Mouse (Mus musculus) heart, embryonic 15.5 days (tissue): ENCODE results near the gene Smg6. TPM values are rescaled to one million over a fixed set of nuclear protein-coding genes. Genes with fewer than 3 reads are reported as not detected.
A peak's percentile ranks its signal among the peaks of the same experiment; 100 is the strongest.
"Not testable (repeated sequence)": the region's sequence is repeated elsewhere in the genome, so short reads cannot be mapped to it uniquely, and the experiment has no call there.

ENCODE experiments used
- ATAC-seq: fragments of 200-750 bp; cut with Nextera tagmentation; replicated peaks from 2 replicates; pipeline ENCODE4 v1.8.0; 2017; ENCODE audit warnings: low read depth, moderate TSS enrichment; ENCODE audit not compliant: insufficient number of reproducible peaks, insufficient read depth, low FRiP score
- H3K27ac ChIP-seq: fragments of 300-500 bp; sonication (generic); 2 replicates; pipeline ENCODE4 v1.5.1; 2015; ENCODE audit warnings: mild to moderate bottlenecking, inconsistent platforms
- H3K27me3 ChIP-seq: fragments of 300-500 bp; sonication (generic); 2 replicates; pipeline ENCODE4 v1.6.1; 2015; ENCODE audit warnings: inconsistent platforms
- H3K36me3 ChIP-seq: fragments of 300-500 bp; sonication (generic); 2 replicates; pipeline ENCODE4 v1.6.1; 2015; ENCODE audit warnings: mild to moderate bottlenecking, inconsistent platforms
- H3K4me1 ChIP-seq: fragments of 300-500 bp; sonication (generic); replicated peaks from 2 replicates; pipeline ENCODE4 v1.6.1; 2015; ENCODE audit warnings: inconsistent platforms
- H3K4me2 ChIP-seq: fragments of 300-500 bp; sonication (generic); 2 replicates; pipeline ENCODE4 v1.6.1; 2015; ENCODE audit warnings: inconsistent platforms, mild to moderate bottlenecking, moderate library complexity
- H3K4me3 ChIP-seq: fragments of 300-500 bp; sonication (generic); 2 replicates; pipeline ENCODE4 v1.5.1; 2015; ENCODE audit warnings: mild to moderate bottlenecking, inconsistent platforms
- H3K9ac ChIP-seq: fragments of 300-500 bp; sonication (generic); 2 replicates; pipeline ENCODE4 v1.6.1; 2015; ENCODE audit warnings: mild to moderate bottlenecking, inconsistent platforms
- H3K9me3 ChIP-seq: fragments of 300-500 bp; sonication (generic); replicated peaks from 2 replicates; pipeline ENCODE4 v1.6.1; 2016; ENCODE audit warnings: inconsistent platforms
- WGBS: fragments of 180-500 bp; shearing (Covaris S2); methylation state at CpG from one replicate; pipeline ENCODE4 v1.1.7; 2015; ENCODE audit warnings: mixed read lengths; 5-methylcytosine and 5-hydroxymethylcytosine counted together
- polyA plus RNA-seq: library from polyadenylated mRNA; unstranded; fragments of >200 nt; fragmentation: Nextera tagmentation; extraction: Ambion mirVana; gene quantifications from 2 replicates; pipeline ENCODE4 v1.2.1, GENCODE M21; 2015

Smg6 gene
- polyA plus RNA-seq, 1 experiment from 2014 or later = 10.0 TPM

DNA sequence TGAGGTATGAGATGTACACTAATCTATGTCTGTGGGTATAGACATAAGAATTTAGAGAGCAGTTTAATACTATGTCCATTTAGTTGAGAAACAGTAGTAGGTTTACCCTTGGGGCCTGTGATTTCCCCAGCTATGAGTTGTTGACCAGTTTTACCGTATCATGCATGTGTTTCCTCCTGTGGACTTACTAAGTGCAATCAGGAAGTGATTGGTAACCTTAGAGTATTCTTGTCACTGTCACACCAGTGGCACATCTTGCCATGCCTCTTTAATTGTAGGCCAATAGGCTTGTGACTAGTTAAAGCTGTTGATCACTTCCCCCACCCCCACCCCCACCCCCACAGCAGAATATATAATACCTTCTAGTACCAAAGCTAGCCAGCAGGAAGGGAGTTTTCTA, 70.9 kb downstream of the Smg6 start:
- Histone ChIP-seq H3K9me3 (no peaks in the 10 kb centered on the region), H3K27me3 (no peaks in the 10 kb centered on the region), H3K4me1 (peaks cover 18% of the 10 kb centered on the region; the same call in 1 of the 2 replicates), H3K36me3 (peaks cover 17% of the 10 kb centered on the region; the same call in 1 of the 2 replicates), H3K27ac (no peak overlapping the region), H3K4me3 (no peak overlapping the region), H3K4me2 (no peak overlapping the region), H3K9ac (no peak overlapping the region)
- ATAC-seq = no peak
- WGBS = 86% methylated on average over 1 of the region's 1 CpGs

DNA sequence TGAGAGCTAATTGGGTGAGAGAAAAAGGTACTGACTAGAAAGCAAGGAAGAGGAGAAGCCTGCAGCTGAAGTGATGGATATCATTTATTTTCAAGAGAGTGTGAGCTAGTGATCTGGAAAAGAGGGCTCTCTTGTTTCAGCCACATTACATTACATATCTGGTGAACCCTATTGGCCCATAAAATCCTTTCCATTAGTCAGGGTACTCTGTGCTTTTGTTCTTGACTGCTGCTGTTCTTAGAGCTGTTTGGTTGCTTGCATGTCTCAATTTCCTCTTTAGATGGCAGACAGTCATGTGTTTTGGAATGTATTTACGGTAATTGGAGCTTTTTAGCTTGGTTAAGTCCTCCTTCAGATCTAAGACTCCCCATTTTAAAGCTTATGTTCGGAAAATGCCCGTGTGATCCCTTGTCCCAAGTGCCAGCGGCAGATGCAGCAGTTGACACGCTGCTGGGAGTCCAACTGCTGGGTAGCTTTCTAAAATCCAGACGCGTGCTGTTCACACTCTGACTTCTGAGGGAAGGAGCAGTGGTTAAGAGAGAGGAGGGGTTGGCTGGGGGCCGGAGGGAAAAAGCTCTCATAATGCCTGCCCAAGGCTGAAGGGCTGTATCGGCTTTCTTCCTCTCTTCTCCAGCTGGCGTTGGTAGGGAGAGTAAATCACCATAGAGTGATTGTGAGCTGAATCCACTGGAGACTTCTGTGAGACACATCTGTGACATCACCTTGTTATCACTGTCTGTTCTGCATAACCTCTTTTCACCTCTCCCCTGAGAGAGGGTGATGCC, 75.4 kb downstream of the Smg6 start:
- no peak overlapping the region; the same call in 1 of the 2 replicates for H3K9ac ChIP-seq
- no peaks in the 10 kb centered on the region for H3K9me3 ChIP-seq
- no peaks in the 10 kb centered on the region for H3K27me3 ChIP-seq
- ATAC-seq = no peak
- 42% methylated on average over 10 of the region's 10 CpGs for WGBS
- no peak overlapping the region for H3K4me3 ChIP-seq
- H3K4me2 ChIP-seq = peak overlapping the region; percentile 36; the same call in 1 of the 2 replicates
- peak overlapping the region; percentile 66 for H3K27ac ChIP-seq
- peaks cover 18% of the 10 kb centered on the region; the same call in 1 of the 2 replicates for H3K36me3 ChIP-seq
- H3K4me1 ChIP-seq = peaks cover 13% of the 10 kb centered on the region; the same call in 1 of the 2 replicates

DNA sequence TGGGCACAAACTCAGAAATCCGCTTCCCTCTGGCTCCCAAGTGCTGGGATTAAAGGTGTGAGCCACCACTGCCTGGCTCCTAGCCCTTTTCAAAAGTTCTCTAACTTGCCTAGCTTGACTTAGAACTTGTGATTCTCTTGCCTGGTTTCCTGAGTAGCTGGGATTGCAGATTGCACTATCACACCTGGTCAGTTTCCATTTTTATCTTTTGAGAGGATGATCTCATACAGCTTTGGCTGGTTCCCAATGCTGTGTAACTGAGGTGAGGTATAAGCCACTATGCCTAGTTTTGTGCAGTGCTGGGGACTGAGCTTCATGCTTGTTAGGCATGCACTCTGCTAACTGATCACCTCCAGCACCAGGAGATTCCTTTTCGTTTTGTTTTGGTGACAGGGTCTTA, 82.6 kb downstream of the Smg6 start:
- 58% methylated on average over 2 of the region's 2 CpGs for WGBS
- H3K27me3 ChIP-seq = no peaks in the 10 kb centered on the region
- H3K9me3 ChIP-seq = no peaks in the 10 kb centered on the region
- H3K9ac ChIP-seq = no peak overlapping the region
- no peak overlapping the region for H3K4me2 ChIP-seq
- ATAC-seq = no peak
- 0 out of 2 replicates have a peak, but pooled peaks cover 3% of the 10 kb centered on the region for H3K36me3 ChIP-seq
- H3K4me1 ChIP-seq = peaks cover 18% of the 10 kb centered on the region
- H3K27ac ChIP-seq = peak overlapping the region; percentile 26; the same call in 1 of the 2 replicates
- no peak overlapping the region for H3K4me3 ChIP-seq

DNA sequence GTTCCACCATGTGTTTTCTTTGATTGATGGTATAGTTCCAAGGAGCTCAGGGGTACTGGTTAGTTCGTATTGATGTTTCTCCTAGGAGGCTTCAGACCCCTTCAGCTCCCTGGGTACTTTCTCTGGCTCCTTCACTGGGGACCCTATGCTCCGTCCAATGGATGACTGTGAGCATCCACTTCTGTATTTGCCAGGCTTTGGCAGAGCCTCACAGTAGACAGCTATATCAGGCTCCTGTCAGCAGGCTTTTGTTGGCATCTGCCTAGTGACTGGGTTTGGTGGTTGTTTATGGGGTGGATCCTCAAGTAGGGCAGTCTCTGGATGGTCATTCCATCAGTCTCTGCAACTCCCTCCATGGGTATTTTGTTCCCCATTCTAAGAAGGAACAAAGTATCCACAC, 83.9 kb downstream of the Smg6 start:
- H3K4me3 ChIP-seq, H3K9me3 ChIP-seq: not testable (repeated sequence)
- peaks cover 29% of the 10 kb centered on the region for H3K4me1 ChIP-seq

DNA sequence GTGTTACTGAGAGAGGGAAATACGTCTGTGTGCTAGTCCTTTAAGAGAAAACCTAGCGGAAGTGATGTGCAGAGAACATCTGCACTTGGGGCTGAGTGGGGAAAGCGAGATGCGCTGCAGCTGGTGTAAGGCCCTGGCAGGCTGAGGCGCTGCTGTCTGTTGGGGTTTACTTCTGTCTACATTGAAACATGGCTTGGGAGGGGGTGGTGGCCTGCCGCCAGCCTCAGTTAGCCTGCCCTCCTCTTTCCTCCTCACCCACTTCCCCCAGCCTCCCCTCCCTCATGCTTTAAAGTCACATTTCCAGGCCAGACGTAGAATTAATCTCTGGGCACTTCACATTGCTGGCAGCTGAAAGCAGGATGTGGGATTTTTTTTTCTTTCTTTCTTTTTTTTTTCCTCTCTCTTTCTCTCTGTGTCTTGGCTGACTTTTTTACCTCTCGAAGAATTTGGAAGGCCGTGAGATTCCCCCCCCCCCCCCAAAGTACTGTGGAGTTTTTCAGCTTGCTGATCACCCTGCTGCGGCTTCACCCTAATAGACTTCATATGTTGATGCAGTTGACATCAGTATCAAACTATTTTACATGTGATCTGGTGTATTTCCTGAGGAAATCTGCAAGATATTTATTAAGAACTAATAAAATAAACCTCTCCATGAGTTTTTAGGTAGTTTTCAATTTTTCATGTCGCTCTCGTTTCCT, 87.5 kb downstream of the Smg6 start:
- WGBS = 4% methylated on average over 11 of the region's 12 CpGs
- peak; percentile 82 for ATAC-seq
- peak overlapping the region; percentile 94 for H3K27ac ChIP-seq
- no peaks in the 10 kb centered on the region for H3K36me3 ChIP-seq
- H3K4me2 ChIP-seq = peak overlapping the region; percentile 54
- peak overlapping the region; percentile 19; the same call in 1 of the 2 replicates for H3K4me3 ChIP-seq
- H3K4me1 ChIP-seq = peaks cover 59% of the 10 kb centered on the region
- no peaks in the 10 kb centered on the region for H3K27me3 ChIP-seq
- H3K9me3 ChIP-seq = no peaks in the 10 kb centered on the region
- peak overlapping the region; percentile 5; the same call in 1 of the 2 replicates for H3K9ac ChIP-seq

More for the DNA sequence above, 83.9 kb downstream of the Smg6 start:
- ATAC-seq, H3K36me3 ChIP-seq, H3K27ac ChIP-seq, H3K4me2 ChIP-seq, H3K9ac ChIP-seq, H3K27me3 ChIP-seq: not testable (repeated sequence)
- 71% methylated on average over 2 of the region's 2 CpGs for WGBS

DNA sequence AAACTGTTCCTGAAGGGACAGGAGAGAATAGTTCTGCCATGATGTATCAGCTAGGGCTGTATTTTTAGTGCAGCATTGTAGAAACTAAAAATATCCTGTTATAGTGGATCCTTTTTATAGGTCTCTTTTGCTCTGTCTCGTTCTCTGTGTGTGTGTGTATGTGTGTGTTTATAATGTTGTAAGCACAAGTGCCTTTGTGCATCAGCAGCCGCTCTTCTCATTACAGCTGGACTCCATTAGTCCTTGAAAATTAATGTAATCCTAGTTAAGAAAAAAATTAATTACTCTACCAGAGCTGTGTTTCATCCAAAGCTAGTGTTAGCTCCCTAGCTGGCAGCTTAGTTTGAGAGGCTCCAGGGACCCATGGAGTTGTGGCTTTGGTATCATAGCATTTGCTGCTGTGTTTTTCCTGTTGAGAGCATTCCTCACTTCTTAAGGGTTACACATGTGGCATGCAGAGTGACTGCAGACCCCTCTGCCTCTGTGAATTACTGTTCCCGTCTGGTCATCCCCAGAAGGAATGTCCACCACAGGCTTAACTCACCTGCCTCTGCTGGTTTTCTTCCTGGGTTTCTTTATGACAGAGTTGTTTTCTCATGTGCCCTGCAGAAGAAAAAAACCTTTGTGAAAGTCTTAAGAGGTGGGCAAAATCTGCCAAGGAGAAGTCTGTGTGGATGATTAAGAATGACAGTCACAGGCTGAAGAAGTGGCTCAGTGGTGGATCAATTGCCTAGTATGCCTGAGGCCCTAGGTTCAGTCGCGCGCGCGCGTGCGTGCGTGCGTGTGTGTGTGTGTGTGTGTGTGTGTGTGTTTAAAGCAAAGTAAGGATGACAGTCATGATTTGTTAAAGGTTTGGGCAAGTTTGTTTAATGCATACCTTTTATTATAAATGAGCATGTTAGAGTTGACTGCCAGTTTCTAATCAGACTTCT, 88.4 kb downstream of the Smg6 start:
- H3K36me3 ChIP-seq = no peaks in the 10 kb centered on the region
- H3K4me2 ChIP-seq = peak overlapping the region; percentile 54
- H3K4me1 ChIP-seq = peaks cover 55% of the 10 kb centered on the region
- peak; percentile 66; the same call in 1 of the 2 replicates for ATAC-seq
- peak overlapping the region; percentile 94 for H3K27ac ChIP-seq
- no peaks in the 10 kb centered on the region for H3K9me3 ChIP-seq
- H3K4me3 ChIP-seq = no peak overlapping the region
- H3K9ac ChIP-seq = peak overlapping the region; percentile 48
- H3K27me3 ChIP-seq = no peaks in the 10 kb centered on the region
- 67% methylated on average over 12 of the region's 12 CpGs for WGBS

DNA sequence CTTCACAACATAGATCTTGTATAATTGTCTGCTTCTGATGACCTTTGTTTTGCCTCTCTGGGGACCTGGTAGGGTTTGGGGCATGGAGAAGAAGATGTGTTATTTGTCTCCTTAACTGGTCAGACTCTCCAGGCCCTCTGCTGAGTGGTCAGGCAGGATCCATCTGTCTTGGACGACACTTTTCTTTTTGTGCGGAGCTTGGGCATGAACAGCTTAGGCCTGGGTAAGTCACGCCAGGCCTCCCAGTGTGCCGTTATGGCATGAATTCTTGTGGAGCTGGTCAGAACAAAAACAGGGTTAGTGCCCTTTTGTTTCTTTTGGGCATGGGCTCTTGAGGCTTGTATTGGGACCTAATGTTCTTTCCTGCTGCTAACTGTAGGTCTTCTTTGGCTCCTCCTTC, 89.2 kb downstream of the Smg6 start:
- peaks cover 53% of the 10 kb centered on the region for H3K4me1 ChIP-seq

DNA sequence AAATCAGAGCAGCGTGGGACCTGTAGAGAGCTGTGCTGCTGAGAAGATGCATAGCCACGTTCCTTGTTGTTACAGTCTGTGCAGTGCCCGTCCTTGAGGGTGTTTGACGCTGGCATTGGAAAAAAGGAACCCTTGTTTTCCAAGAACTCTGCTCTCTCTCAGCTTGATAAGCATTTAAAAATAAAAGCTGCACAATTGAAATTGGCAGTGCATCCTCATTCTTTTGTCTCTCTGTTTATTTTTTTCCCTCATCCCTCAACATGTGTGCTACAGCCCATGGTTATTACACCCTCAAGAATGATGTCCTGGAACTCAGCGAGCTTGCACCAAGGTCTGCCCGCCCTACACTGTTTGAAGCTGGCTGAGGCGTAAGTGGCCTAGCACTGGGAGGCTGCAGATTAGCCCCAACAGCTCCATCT, 89.8 kb downstream of the Smg6 start:
- Histone ChIP-seq H3K4me2 (no peak overlapping the region), H3K4me3 (no peak overlapping the region), H3K36me3 (no peaks in the 10 kb centered on the region), H3K4me1 (peaks cover 53% of the 10 kb centered on the region), H3K27ac (peak overlapping the region; percentile 94), H3K9me3 (no peaks in the 10 kb centered on the region), H3K27me3 (no peaks in the 10 kb centered on the region), H3K9ac (no peak overlapping the region)
- WGBS = 32% methylated on average over 7 of the region's 7 CpGs
- ATAC-seq = no peak; the same call in 1 of the 2 replicates

More for the DNA sequence above, 89.2 kb downstream of the Smg6 start:
- 66% methylated on average over 4 of the region's 4 CpGs for WGBS
- Histone ChIP-seq H3K27ac (peak overlapping the region; percentile 94), H3K27me3 (no peaks in the 10 kb centered on the region), H3K9me3 (no peaks in the 10 kb centered on the region), H3K4me2 (no peak overlapping the region), H3K36me3 (no peaks in the 10 kb centered on the region), H3K4me3 (no peak overlapping the region), H3K9ac (no peak overlapping the region)
- no peak for ATAC-seq

DNA sequence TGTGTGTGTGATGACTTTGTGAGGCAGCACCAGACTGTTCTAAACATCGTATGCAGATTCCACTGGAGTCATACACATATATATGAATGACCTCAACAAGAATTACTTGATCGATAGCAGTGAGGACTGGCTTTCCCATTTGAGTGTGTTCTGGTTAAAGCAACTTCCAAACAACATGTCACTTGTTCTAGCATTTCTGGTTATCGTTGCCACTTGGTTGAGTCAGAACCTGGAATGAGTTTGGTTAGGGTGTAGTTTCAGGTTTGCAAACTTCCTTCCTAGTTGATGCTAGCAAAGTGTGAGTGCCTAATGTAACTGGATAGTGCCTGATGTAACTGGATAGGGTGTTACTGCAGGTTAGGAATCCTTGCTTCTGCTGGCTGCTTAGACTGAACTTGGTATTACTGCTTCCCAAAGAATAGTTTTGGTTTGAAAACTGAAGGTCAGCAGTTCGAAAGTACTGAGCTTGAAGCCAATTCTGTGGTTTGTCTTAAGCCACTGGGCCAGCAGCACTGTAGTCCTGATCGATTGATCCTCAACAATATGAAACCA, 90.8 kb downstream of the Smg6 start:
- Histone ChIP-seq H3K27ac (peak overlapping the region; percentile 94), H3K9me3 (no peaks in the 10 kb centered on the region), H3K9ac (no peak overlapping the region), H3K4me3 (no peak overlapping the region), H3K27me3 (no peaks in the 10 kb centered on the region), H3K4me1 (peaks cover 55% of the 10 kb centered on the region), H3K36me3 (no peaks in the 10 kb centered on the region), H3K4me2 (no peak overlapping the region)
- no peak for ATAC-seq
- 75% methylated on average over 5 of the region's 5 CpGs for WGBS

DNA sequence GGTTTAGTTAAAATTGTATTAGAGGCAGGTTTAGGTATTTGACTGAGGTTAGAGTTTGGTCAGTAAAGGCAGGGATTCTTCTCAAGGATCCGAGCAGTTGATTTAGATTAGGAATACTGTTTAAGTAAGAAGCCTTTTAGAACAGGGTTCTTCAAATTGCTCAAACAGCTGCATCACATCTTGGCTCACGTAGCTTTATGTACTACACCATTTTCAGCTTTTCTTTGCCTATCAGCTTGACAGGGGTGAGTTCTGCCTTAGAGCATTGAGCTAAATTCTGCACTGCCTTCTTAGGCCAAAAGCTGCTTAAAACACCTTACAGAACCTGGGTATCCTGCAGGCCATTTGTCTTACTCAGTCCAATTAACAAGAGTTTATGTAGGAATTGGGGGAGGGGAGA, 92.2 kb downstream of the Smg6 start:
- Histone ChIP-seq H3K9ac (no peak overlapping the region), H3K27ac (peak overlapping the region; percentile 39; the same call in 1 of the 2 replicates), H3K4me2 (no peak overlapping the region), H3K4me3 (no peak overlapping the region), H3K36me3 (no peaks in the 10 kb centered on the region), H3K27me3 (no peaks in the 10 kb centered on the region), H3K9me3 (no peaks in the 10 kb centered on the region), H3K4me1 (peaks cover 48% of the 10 kb centered on the region)
- ATAC-seq = no peak
- 76% methylated on average over 2 of the region's 2 CpGs for WGBS
